Mouse (Mus musculus) spleen, adult 2 months (tissue): ENCODE measurements around the gene Gcdh. TPM values are rescaled to one million over a fixed set of nuclear protein-coding genes. Genes with fewer than 3 reads are reported as not detected.

Experiments used
- DNase-seq, 2 experiments: peaks; one replicate each; pipeline versions ENCODE4 v3.0.0 to v3.0.0-alpha.2; 2012 to 2021; ENCODE audit warnings: low spot score in 2 of 2, low read depth in 1 of 2
- H3K27ac ChIP-seq: fragments of 200-500 bp; 2 replicates; pipeline ENCODE4 v1.5.1; 2012; ENCODE audit warnings: low read length, inconsistent platforms; ENCODE audit not compliant: insufficient read depth
- H3K27me3 ChIP-seq: fragments of 200-500 bp; 2 replicates; pipeline ENCODE4 v1.6.1; 2012; ENCODE audit warnings: mild to moderate bottlenecking, moderate library complexity, low read length, inconsistent platforms; ENCODE audit not compliant: control insufficient read depth, insufficient read depth
- H3K36me3 ChIP-seq: fragments of 200-500 bp; 2 replicates; pipeline ENCODE4 v1.6.1; 2012; ENCODE audit warnings: mild to moderate bottlenecking, low read length, inconsistent platforms; ENCODE audit not compliant: control insufficient read depth, insufficient read depth
- H3K4me1 ChIP-seq: fragments of 200-500 bp; 2 replicates; pipeline ENCODE4 v1.6.1; 2011; ENCODE audit warnings: inconsistent platforms; ENCODE audit not compliant: control insufficient read depth, insufficient read depth, insufficient read length
- H3K4me3 ChIP-seq: fragments of 200-500 bp; 2 replicates; pipeline ENCODE4 v1.5.1; 2011; ENCODE audit warnings: mild to moderate bottlenecking, inconsistent platforms; ENCODE audit not compliant: insufficient read depth, insufficient read length; ENCODE audit errors: extremely low read depth
- CTCF ChIP-seq: fragments of 200-500 bp; IDR thresholded peaks from 2 replicates; pipeline ENCODE4 v1.5.1; 2011; ENCODE audit warnings: mild to moderate bottlenecking, inconsistent platforms; ENCODE audit not compliant: insufficient read depth, insufficient read length, insufficient replicate concordance; ENCODE audit errors: extremely low read depth
- POLR2A ChIP-seq: fragments of 200-500 bp; IDR thresholded peaks from 2 replicates; pipeline ENCODE4 v1.6.1; 2011; ENCODE audit warnings: low read depth, low read length, inconsistent platforms
- WGBS: fragments of 180-500 bp; shearing (Covaris S2); methylation state at CpG from one replicate; pipeline ENCODE4 v1.1.7; 2018; 5-methylcytosine and 5-hydroxymethylcytosine counted together
- polyA plus RNA-seq: library from polyadenylated mRNA; depleted of rRNA; stranded (reverse); fragments of >200 nt; gene quantifications from 2 replicates; pipeline ENCODE4 v1.2.3, GENCODE M21; 2012

Gcdh gene
- polyA plus RNA-seq, 1 experiment, result 44.2 TPM

- WGBS, result 88% methylated on average over 5 of the region's 5 CpGs
- Histone ChIP-seq H3K4me1 (no peaks in the 10 kb centered on the region), H3K27me3 (no peaks in the 10 kb centered on the region), H3K36me3 (no peaks in the 10 kb centered on the region), H3K4me3 (no peak overlapping the region), H3K27ac (no peak overlapping the region)
- no peak for DNase-seq
- TF ChIP-seq CTCF (no peak), POLR2A (no peak)
These were observed 2.2 kb upstream of the Gcdh start for GRCm38 (mm10) chr8:84895963-84896362.

GRCm38 (mm10) chr8:84892993-84893708, 570 bp downstream of the Gcdh start:
- no peak for TF ChIP-seq CTCF
- TF ChIP-seq POLR2A, result no peak
- 19% methylated on average over 31 of the region's 31 CpGs for WGBS
- H3K27ac ChIP-seq, result no peak overlapping the region
- peak overlapping the region; percentile 72 for H3K4me3 ChIP-seq
- H3K36me3 ChIP-seq, result no peaks in the 10 kb centered on the region
- no peaks in the 10 kb centered on the region for H3K4me1 ChIP-seq
- no peaks in the 10 kb centered on the region for H3K27me3 ChIP-seq
- no peak for DNase-seq

GRCm38 (mm10) chr8:84889141-84889540, 4.6 kb downstream of the Gcdh start:
- Histone ChIP-seq H3K27me3 (no peaks in the 10 kb centered on the region), H3K27ac (no peak overlapping the region), H3K4me3 (no peak overlapping the region), H3K36me3 (0 out of 2 replicates have a peak, but pooled peaks cover 3% of the 10 kb centered on the region), H3K4me1 (no peaks in the 10 kb centered on the region)
- no peak for DNase-seq
- TF ChIP-seq CTCF, result no peak
- no peak for TF ChIP-seq POLR2A
- 83% methylated on average over 1 of the region's 1 CpGs for WGBS

- 92% methylated on average over 3 of the region's 3 CpGs for WGBS
- Histone ChIP-seq H3K27me3 (no peaks in the 10 kb centered on the region), H3K4me3 (no peak overlapping the region), H3K36me3 (0 out of 2 replicates have a peak, but pooled peaks cover 3% of the 10 kb centered on the region), H3K4me1 (no peaks in the 10 kb centered on the region), H3K27ac (no peak overlapping the region)
- TF ChIP-seq POLR2A, result no peak
- TF ChIP-seq CTCF, result no peak
- DNase-seq, result no peak
These were observed 5.4 kb downstream of the Gcdh start for GRCm38 (mm10) chr8:84888280-84888679.

GRCm38 (mm10) chr8:84884728-84885127, 9.0 kb downstream of the Gcdh start:
- no peak for DNase-seq
- Histone ChIP-seq H3K36me3 (0 out of 2 replicates have a peak, but pooled peaks cover 3% of the 10 kb centered on the region), H3K4me3 (no peak overlapping the region), H3K4me1 (no peaks in the 10 kb centered on the region), H3K27ac (no peak overlapping the region), H3K27me3 (no peaks in the 10 kb centered on the region)
- no peak for TF ChIP-seq CTCF
- TF ChIP-seq POLR2A, result no peak
- 87% methylated on average over 4 of the region's 4 CpGs for WGBS

- Histone ChIP-seq H3K27ac (no peak overlapping the region), H3K4me3 (no peak overlapping the region), H3K27me3 (no peaks in the 10 kb centered on the region), H3K4me1 (no peaks in the 10 kb centered on the region), H3K36me3 (no peaks in the 10 kb centered on the region)
- TF ChIP-seq CTCF (no peak), POLR2A (no peak)
- DNase-seq, result no peak
- 86% methylated on average over 1 of the region's 1 CpGs for WGBS
These were observed 14.8 kb downstream of the Gcdh start for GRCm38 (mm10) chr8:84878915-84879314.
